Mouse (Mus musculus) naive thymus-derived CD4-positive, alpha-beta T cell, adult 2 months (primary cell): ENCODE measurements around the gene Dalrd3.

Experiments
- DNase-seq: peaks from one replicate; pipeline ENCODE4 v3.0.0-alpha.2; 2011; ENCODE audit warnings: low read depth

The Dalrd3 gene

GRCm38 (mm10) chr9:108569381-108570206, at the start of gene Dalrd3:
Gene Dalrd3 (plus strand): TSS chr9:108569886.
- DNase-seq, result peak; percentile 90

- no peak for DNase-seq
Observed at GRCm38 (mm10) chr9:108521604-108522003, 48.1 kb upstream of the Dalrd3 start.

- DNase-seq, result no peak
Observed at GRCm38 (mm10) chr9:108523341-108523740, 46.3 kb upstream of the Dalrd3 start.

GRCm38 (mm10) chr9:108525400-108525799, 44.3 kb upstream of the Dalrd3 start:
- DNase-seq, result no peak

- no peak for DNase-seq
Observed at GRCm38 (mm10) chr9:108530954-108531353, 38.7 kb upstream of the Dalrd3 start.

- DNase-seq, result no peak
Observed at GRCm38 (mm10) chr9:108531496-108531895, 38.2 kb upstream of the Dalrd3 start.

- DNase-seq, result peak; percentile 65
Observed at GRCm38 (mm10) chr9:108540846-108541245, 28.8 kb upstream of the Dalrd3 start.

GRCm38 (mm10) chr9:108545986-108546385, 23.7 kb upstream of the Dalrd3 start:
- no peak for DNase-seq

GRCm38 (mm10) chr9:108546875-108547274, 22.8 kb upstream of the Dalrd3 start:
- DNase-seq, result no peak

- DNase-seq, result no peak
Observed at GRCm38 (mm10) chr9:108559169-108559568, 10.5 kb upstream of the Dalrd3 start.

GRCm38 (mm10) chr9:108560227-108560841, 9.4 kb upstream of the Dalrd3 start, which contains the start of gene Impdh2:
Gene Impdh2 (plus strand): TSS chr9:108560286.
- DNase-seq, result peak; percentile 99

- DNase-seq, result no peak
Observed at GRCm38 (mm10) chr9:108563671-108564070, 6.0 kb upstream of the Dalrd3 start.

GRCm38 (mm10) chr9:108564131-108564530, 5.6 kb upstream of the Dalrd3 start:
- DNase-seq, result no peak

GRCm38 (mm10) chr9:108565881-108566814, 3.5 kb upstream of the Dalrd3 start:
- peak; percentile 36 for DNase-seq

- DNase-seq, result peak; percentile 97
Observed at GRCm38 (mm10) chr9:108566815-108567776, 2.6 kb upstream of the Dalrd3 start, which contains the start of gene Ndufaf3. Gene Ndufaf3 (minus strand): TSS chr9:108567434.

- no peak for DNase-seq
Observed at GRCm38 (mm10) chr9:108567931-108568419, 1.7 kb upstream of the Dalrd3 start.

GRCm38 (mm10) chr9:108568511-108568921, 1.2 kb upstream of the Dalrd3 start:
- DNase-seq, result peak; percentile 15

GRCm38 (mm10) chr9:108570207-108570896, 666 bp downstream of the Dalrd3 start:
- DNase-seq, result peak; percentile 90

- no peak for DNase-seq
Observed at GRCm38 (mm10) chr9:108571401-108571973, 1.8 kb downstream of the Dalrd3 start.

- DNase-seq, result no peak
Observed at GRCm38 (mm10) chr9:108572321-108572720, 2.6 kb downstream of the Dalrd3 start.
